Mouse (Mus musculus): ENCODE results near the gene Rxylt1. TPM values are rescaled to one million over a fixed set of nuclear protein-coding genes. Genes with fewer than 3 reads are reported as not detected.
A peak's percentile ranks its signal among the peaks of the same experiment; 100 is the strongest.

Rxylt1 gene
- polyA plus RNA-seq (2017; shearing (Covaris generic)), result 10 to 100 TPM; 10.9 to 15.3 TPM

DNA sequence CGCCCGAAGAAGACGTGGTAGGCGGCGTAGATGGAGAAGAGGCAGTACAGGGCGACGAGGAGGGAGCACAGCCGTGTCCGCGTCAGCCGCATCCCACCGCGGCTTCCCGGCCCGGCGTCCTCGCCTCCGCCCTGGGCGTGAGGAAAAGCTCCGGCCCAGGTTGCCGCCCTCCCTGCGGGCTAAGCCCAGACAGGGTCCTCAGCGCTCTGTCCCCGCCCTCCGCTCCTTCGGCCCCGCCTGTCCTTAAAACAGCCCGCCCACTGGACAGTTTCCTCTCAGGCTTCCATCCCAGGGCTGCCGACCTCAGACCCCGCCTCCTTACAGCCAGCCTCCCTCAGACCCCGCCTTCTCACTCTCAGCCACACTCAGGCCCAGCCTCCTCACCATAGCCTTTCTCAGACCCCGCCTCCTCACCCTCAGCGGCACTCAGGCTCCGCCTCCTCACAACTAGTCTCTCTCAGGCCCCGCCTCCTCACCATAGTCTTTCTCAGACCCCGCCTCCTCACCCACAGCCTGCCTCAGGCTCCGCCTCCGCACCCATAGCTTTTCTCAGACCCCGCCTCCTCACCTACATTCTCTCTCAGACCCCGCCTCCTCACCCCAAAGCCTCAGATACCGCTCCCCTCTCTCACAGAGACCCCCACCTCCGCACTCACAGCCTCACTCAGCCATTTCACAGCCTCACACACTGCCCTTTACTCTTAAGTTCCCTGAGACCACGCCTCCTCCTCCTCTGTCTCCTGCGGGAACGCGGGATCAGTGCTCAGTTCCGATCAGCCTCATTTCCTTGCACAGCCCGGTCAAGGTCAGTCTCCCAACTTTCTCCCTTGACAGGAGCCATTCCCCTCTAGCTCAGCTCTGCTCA lies at the start of gene Rxylt1:
Rxylt1 (minus strand) TSS at position 392 of the 865 bp plus-strand sequence.
- peak; percentile 91 for ATAC-seq

DNA sequence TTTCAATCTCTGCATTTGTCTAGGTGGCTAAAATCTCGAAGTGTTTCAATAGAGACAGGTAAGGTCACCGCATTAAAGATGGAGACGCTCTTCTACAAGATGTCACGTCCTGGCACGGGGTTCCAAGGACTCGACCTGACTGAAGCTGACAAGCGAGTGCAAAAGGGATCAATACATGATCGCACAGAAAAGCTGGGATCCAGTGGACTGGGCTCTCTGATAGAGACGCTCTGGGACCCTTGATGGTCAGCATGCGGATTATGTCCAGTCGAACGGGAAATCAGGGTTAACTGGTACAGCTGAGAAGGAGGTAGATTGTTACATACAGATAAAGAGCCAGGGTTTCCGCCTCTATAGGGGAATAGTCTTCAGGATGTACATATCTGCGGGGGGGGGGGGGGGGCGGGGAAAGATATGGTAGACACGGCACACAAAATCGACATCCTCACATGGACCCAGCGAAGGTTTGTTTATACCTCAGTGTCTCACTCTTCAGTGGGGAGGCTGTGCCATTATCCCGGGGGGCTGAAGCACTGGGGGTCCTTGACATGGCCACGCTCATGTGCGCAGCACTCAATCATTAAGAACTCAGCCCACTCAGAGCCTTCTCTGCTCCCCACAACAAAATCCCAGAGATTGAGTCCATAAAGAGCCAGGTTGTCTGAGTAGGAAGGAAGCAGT lies 24.3 kb upstream of the Rxylt1 start:
- ATAC-seq, result no peak

DNA sequence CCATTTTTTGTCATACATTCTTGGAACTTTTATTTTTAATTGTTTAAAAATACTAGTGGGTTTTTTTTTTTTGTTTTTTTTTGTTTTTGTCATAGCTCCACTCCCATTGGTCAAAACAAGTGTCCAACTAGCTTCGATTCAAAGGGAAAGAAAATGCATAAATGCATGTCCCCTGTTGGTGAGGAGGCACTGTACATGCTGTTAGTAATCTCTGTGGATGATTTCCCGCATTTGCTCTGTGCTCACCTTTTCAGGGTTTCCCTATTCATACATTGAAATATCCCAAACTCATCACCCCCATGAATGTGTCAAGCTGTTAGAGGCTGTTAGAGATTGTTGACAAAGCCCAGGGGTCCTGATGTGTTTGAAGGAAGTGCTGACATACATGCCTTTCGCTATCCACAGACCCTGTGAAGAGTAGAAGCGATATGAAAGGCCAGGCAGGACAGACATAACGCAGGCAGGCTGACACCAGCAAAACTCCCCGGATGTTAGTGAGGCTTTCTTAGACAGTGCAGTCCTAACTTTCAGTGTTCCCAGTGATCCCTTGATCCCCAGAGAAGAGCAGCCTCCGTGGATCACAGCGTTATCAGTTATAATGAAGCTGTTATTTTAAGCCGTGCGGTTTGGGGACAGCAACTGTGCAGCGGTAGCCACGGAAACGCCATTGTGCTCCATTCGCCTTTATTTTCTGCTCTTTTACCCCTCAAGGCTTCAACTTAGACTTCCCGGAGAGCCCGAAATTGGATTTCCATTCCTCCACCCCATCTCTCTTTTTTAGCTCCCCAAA lies 23.5 kb upstream of the Rxylt1 start:
- no peak for ATAC-seq

DNA sequence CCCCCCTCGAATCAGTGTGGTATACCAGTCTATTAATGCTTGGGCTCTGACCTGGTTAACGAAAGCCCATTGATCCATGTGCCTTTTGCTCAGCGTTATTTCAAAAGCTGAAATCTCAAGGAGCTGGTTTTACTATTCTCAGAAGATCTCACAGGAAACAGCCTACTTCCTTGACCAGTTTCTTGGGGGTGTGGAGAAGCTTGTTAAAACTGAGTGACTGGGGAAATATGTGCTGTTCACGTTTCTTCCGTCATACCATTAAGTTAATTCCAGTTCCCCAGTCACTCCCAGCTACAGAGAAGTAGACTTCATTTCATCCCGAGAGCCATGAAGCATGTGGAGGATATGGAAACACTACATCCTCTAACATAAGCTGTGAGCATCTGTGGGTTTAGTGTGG lies 22.3 kb upstream of the Rxylt1 start:
- ATAC-seq, result no peak

DNA sequence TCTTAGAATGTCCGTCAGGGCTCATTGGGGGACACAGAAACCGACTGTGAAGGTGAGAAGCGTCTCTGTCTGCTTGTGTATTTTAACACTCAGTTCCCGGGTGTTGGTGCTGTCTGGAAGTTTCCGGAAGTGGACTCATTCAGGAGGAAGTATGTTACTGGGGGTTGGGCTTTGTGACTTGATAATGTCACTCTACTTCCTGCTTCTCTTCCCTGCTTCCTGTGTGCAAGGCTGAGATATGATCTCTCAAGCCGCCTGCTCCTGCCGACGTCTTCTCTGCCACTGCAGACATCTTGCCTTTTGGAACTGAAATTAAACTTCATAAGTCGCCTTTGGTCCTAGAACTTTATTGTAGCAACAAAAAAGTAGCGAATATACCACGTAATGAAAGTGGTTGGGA lies 19.5 kb upstream of the Rxylt1 start:
- peak; percentile 71 for ATAC-seq

DNA sequence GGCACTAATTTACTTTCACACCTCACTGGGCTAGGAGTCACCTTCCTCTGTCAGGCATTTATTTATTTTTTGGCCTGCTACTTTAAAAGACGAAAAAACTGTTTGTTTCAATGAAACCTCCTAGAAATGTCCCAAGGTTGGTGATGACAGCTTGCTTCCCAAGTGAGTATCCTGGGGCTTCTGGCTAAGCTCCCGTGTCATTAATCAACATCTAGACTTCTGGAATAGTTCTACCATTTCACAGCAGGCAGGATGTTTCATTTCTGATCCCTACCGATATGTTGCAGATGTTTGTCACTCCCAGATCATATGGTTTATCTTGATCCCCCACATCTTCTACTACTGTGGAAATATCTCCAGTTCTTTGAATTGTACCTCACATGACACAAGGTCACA lies 9.5 kb upstream of the Rxylt1 start:
- ATAC-seq, result no peak

DNA sequence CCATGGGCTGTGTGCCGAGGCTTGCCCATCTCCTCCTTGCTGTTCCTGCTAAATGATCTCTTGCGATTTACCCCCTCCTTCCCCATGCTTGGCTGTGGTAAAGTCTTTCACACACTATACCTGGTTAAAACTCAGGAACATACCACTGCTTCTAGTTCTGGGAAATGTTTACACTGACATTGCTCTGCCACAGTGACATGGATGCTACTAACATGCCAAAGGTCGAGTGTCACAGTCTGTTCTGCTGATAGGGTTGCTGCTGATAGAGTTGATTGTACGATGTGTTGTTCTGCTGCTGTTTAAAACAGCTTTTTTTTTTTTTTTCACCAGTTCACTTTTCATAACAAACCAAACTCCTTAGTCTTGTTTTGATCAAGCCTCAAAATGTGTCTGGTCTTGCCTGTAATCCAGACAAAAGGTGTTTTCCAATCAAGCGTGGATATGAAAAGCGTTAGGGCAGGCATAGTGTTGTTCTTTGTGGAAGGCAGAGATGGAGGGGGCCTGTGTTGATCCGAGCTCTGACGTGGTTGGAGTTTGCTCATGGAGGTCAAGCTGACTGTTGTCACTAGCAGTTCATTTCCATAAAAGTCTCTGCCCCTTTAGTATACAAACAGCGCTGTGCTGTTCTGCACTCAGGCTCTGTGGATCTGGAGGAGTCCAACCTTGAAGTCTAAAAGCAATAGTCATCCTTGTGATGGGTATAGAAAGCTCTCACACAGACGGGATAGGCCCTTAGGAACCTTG lies 8.9 kb upstream of the Rxylt1 start:
- ATAC-seq, result no peak

DNA sequence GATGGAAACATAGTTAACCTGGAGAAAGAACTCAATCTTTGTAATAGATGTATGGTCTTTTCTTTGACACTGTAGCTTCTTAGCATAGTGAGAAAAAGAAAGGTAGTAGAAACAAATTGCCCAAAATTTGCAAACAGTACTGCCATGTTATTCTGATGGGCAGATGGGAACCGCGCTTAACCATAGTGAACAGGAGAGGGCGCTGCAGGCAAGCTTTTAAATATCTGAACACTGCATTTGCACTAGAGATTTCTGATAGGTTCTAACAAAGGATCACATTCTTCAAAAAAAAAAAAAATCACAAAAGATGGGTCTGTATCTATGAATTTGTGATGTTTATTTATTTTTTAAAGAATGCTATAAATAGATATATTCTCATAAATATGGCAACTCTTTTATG lies 8.2 kb upstream of the Rxylt1 start:
- peak; percentile 91 for ATAC-seq

DNA sequence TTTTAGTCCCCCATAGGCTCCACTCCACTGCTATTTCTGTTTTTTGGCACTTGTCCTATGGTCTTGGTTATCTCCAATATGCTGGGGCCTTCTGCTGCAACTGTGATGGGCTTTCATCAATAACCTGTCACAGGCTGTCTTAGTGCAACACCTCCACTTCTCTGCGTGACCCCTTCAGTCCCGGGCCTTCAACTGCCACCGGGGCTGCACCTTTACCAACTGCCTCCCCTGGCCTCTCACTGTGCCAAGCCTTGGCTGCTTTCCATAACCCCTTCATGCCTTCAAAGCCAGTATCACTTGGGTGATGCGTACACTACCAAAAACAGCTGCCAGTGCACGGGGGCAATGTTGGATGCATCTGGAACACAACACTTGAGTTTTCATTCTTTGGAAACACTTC lies 5.5 kb upstream of the Rxylt1 start:
- no peak for ATAC-seq

DNA sequence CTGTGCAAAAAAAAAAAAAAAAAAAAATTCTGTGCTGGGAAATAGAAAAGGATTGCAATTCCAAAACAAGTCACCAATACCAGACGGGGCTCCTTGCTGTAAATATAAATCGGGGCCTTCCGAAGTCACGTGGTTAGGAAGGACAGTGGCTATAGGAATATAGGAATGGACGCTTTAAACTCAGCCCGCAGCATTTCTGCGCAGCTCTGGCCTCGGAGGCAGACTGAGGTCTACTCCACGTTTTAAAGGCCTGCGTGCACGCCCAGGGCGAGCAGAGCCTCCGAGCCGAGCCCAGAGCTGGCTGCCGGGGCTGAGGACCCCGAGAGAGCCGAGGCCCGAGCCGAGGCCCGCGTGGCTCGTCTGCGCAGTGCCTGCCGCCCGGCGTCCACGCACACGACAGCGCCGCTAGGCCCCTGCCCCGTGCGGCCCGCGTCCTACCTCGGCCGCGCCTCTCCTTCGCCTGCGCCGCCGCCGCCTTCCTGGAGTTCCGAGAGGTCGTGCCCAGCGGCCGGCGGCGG lies 650 bp downstream of the Rxylt1 start:
- no peak for ATAC-seq

DNA sequence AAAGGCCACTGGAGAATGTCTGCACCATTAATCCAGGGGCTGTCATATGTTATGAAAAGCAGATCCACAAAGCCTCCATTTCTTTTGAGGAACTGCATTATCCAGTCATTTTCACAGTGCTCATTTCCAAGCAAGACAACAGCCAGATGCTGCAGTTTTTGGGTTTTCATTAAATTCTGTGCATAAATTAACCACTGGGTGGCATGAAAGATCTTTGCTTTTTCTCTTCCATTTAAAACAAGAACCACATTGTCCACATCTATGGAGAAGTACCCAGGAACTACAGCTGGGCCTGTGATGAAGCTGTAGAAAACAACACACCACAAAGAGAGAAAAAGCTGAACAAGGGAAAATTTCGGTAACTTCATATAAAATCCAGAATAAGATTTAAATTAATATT lies 6.7 kb downstream of the Rxylt1 start:
- no peak for ATAC-seq

DNA sequence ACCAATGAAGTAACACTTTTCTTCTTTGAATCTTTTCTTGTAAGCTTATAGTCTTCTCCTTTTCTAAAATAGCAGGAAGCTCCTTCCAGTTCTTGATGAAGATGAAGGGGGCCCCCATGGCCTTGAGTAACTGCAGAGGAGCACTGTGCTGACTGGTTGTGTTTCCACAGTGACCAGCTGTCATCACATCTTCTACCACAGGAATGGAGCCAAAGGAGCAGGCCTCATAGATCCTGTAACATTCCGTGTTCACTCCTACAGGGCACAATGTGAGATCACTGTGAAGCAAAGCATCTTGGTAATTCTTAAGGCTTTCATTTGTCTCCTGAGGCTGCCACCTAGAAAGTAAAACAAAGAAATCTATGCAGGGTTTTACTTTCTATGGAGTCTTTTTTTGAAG lies 15.8 kb downstream of the Rxylt1 start:
- ATAC-seq, result no peak

DNA sequence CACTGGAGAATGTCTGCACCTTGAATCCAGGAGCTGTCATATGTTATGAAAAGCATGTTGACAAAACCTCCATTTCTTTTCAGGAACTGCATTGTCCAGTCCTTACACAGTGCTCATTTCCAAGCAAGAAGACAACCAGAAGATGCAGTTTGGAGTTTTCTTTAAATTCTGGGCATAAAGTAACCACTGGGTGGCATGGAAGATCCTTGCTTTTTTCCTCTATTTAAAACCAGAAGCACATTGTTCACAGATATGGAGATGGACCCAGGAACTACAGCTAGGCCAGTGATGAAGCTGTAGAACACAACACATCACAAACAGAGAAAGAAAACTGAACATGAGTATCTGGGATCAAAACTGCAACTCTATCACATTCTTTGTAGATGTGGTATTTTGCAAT lies 28.0 kb downstream of the Rxylt1 start:
- no peak for ATAC-seq

DNA sequence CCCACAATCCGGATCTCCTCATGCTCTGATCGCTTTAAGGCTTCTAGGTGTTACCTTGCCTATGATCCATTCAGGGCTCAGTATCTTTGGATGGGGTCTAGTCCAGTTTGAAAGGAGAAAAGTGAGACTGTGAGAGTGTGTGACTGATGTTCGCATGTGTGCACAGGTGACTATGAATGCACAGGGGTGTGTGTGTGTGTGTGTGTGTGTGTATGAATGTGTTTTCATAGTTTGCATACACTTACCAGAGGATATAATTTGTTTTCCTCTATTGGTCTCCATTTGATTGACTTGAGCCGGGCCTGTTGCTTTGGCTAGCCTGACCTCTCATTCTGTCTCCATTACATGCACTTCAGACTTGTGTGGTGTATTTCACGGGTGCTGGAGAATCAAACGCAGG lies 41.3 kb downstream of the Rxylt1 start:
- no peak for ATAC-seq

DNA sequence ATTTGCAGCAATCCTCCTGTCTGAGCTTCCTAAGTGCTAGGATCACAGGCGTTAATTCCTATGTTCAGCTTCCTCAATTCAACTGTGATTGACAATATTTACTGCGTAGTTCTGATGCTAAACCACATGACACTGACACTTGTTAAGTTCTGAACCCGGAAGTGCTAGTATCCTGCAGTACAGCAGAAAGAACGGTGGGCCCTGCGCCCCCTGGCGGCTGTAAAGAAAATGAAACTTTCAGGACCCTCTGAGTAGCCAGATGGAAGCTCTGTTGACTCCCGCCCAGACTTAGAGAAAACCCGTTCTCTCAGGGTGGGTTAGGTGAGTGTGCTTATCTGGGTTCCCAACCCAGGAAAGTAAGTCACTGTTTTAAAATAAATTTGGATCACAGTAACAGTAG lies 42.6 kb downstream of the Rxylt1 start:
- peak; percentile 71 for ATAC-seq

DNA sequence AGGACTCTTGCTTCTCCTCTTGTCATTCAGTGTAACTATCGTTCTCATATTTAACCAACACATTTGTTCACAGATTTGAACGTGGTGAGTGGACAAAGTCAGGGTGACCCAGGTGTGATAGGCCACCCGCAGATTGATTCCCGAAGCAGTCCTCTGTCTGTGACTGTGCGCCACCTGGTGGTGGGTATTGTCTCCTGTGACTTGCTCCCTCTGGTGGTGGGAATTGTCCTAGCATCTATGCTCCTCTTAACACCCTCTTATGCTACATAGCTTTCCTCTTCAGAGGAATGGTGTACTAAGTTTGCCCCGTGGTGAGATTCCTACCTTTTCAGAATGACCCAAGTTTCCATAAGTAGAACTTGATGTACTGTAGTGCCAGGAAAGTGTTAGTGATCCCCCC lies 45.3 kb downstream of the Rxylt1 start:
- ATAC-seq, result peak; percentile 77

DNA sequence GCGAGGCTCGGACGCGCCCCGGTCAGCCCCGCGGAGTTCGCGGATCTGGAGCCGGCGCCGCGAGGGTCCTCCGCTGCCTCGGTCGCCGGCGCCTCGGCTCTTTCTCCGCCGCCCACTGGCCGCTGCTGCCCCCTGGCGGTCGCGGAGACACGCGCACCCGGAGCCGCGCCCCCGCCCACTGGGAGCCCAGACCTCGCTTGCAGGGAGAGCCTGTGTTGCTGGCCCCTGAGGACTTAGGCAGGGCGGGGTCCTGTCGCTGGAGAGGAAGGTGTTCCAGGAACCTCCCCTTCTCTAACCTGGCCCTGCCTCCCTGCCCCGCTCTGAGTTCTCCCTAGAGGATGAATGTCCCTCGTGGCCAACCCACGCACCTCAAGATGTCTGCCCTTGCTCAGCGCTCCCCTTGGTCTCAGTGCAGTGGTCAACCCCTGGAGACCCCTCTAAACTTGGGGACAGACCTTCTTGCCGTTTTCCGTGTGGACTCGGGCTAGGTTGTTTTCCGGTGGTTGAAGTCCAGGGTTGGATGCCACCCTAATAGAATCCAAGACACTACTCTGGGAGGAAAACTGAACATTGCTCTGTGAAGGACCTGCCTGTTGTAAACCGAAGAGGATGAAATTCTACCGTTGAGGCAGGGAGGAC lies 49.3 kb downstream of the Rxylt1 start:
- peak; percentile 59 for ATAC-seq

DNA sequence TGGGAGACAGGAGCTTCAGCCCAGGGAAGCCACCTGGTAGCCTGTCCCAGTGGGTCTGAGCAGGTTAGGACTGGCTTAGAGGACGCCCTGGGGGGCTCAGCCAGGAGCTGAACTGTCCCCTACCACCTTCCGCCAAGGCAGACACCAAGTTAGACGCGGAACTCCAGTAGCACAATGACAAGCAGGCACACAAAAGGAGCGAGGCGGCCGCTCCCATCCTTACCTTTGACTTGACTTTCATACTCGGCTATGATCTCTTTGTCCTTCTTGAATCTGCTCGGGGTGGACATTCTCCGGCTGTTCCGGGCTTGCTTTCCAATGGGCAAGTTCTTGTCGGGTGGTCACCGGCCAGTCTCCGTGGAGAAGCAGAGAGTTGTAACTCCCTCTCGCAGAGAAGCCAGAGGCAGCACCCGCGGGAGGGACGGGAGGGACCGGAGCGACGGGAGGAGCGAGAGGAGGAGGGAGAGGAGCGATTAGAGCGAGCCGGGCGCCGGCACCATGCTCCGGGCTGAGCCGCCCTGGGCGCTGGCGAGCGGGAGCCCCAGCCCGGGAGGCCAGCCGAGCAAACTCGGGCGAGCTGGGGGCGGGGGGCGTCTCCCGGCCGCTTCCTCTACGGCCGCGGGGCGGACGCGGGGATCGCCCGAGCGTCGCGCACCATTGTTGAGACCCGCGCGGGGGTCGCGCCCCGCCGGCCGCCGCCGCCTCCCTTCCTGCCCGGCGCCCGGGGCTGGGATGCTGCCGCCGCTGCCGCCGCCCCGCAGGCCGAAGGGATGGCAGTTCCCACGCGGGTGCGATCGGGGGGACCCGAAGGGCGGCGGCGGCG lies 50.1 kb downstream of the Rxylt1 start, which contains the start of gene Srgap1:
Srgap1 (minus strand) TSS at position 412 of the 823 bp plus-strand sequence.
- peak; percentile 13 for ATAC-seq

DNA sequence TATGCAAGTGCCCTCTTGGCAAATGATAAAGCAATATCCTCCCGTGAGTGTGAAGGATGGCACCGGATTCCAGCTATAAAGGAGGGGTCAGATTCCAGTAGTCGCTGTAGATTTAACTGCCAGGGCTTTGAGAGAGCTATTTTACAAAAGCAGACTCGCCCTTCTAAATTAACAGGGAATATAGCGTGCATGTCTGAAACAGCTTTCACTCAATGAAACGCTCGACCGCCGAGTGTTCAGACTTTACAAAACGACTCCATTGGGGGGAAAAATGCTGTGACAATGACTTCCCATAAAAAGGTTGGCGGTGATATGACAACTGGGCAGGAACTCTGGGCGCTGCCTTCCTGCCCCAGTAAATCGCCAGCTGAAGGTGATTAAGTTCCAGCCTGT lies 50.7 kb downstream of the Rxylt1 start:
- ATAC-seq, result no peak

DNA sequence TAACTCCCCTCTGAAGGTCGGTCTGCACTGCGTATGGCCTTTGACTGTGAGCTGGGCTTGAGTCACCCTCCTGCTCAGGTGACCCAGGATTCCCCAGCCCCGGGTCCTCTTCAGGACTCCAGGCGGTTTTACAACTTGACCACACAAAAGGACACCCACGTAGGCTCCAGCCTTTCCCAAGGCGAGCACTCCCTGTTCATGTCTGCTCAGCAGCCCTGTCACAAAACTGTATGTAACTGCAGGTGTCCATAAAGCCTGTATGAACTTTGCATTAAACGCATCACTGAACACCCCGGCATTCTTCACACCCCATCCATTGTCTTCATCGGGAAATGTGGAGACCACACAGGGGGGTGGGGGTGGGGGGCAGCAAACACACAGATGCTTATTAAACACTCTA lies 51.2 kb downstream of the Rxylt1 start:
- no peak for ATAC-seq

DNA sequence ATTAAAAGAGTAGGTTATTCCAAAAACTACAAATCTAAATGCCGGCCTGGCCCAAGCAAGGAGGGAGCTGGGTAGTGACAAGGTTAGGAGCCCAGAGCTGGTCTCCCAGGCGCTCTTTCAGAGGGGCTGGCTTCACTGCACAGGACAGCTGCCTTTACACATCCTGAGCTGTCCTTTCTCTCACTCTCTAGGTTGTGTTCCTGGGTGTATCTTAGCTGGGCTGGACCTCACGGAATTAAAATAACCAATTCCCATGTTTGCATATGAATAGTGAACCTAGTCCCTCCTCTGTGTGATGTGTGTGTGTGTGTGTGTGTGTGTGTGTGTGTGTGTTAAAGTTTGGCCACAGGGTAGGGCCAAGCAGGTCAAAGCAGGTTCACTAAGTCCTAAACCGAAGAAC lies 52.2 kb downstream of the Rxylt1 start:
- no peak for ATAC-seq

Data from CD4-positive, CD25-positive, alpha-beta regulatory T cell, adult 4 months (primary cell).